Mouse (Mus musculus) lung, embryonic 16.5 days (tissue): Measurements from ENCODE around the gene Cntfr. TPM values are rescaled to one million over a fixed set of nuclear protein-coding genes. Genes with fewer than 3 reads are reported as not detected.
A peak's percentile ranks its signal among the peaks of the same experiment; 100 is the strongest.
"Not testable (repeated sequence)": the region's sequence is repeated elsewhere in the genome, so short reads cannot be mapped to it uniquely, and the experiment has no call there.

ENCODE experiments used
- ATAC-seq: fragments of 200-750 bp; cut with Nextera tagmentation; 2 replicates; pipeline ENCODE4 v1.8.0; 2017; ENCODE audit warnings: low read depth, mild to moderate bottlenecking, moderate library complexity
- H3K27ac ChIP-seq: fragments of 300-500 bp; sonication (generic); 2 replicates; pipeline ENCODE4 v1.5.1; 2014; ENCODE audit warnings: mild to moderate bottlenecking, control low read depth, low read length
- H3K27me3 ChIP-seq: fragments of 300-500 bp; sonication (generic); 2 replicates; pipeline ENCODE4 v1.6.1; 2014; ENCODE audit warnings: low read depth, low read length, mixed read lengths; ENCODE audit not compliant: control insufficient read depth, insufficient read depth
- H3K36me3 ChIP-seq: fragments of 300-500 bp; sonication (generic); 2 replicates; pipeline ENCODE4 v1.6.1; 2014; ENCODE audit warnings: low read length; ENCODE audit not compliant: control insufficient read depth, insufficient read depth
- H3K4me1 ChIP-seq: fragments of 300-500 bp; sonication (generic); replicated peaks from 2 replicates; pipeline ENCODE4 v1.6.1; 2014; ENCODE audit warnings: low read length, mixed read lengths; ENCODE audit not compliant: control insufficient read depth, insufficient read depth
- H3K4me2 ChIP-seq: fragments of 300-500 bp; sonication (generic); 2 replicates; pipeline ENCODE4 v1.6.1; 2014; ENCODE audit warnings: low read depth, low read length, control low read depth
- H3K4me3 ChIP-seq: fragments of 300-500 bp; sonication (generic); 2 replicates; pipeline ENCODE4 v1.5.1; 2014; ENCODE audit warnings: mild to moderate bottlenecking, low read length, control low read depth
- H3K9ac ChIP-seq: fragments of 300-500 bp; sonication (generic); 2 replicates; pipeline ENCODE4 v1.6.1; 2014; ENCODE audit warnings: low read length, control low read depth
- H3K9me3 ChIP-seq: fragments of 300-500 bp; sonication (generic); 2 replicates; pipeline ENCODE4 v1.6.1; 2016; ENCODE audit warnings: low read length; ENCODE audit not compliant: control insufficient read depth
- WGBS: fragments of 180-500 bp; shearing (Covaris S2); extraction: QIAGEN DNeasy Blood & Tissue Kit; methylation state at CpG from one replicate; pipeline ENCODE4 v1.1.7; 2014; 5-methylcytosine and 5-hydroxymethylcytosine counted together
- polyA plus RNA-seq: library from polyadenylated mRNA; unstranded; fragments of >200 nt; fragmentation: Nextera tagmentation; extraction: Ambion mirVana; gene quantifications from 2 replicates; pipeline ENCODE4 v1.2.1, GENCODE M21; 2015

Cntfr gene
- polyA plus RNA-seq, 1 experiment from 2014 or later: 8.4 TPM

GRCm38 (mm10) chr4:41712421-41713196 is 15.7 kb upstream of the Cntfr start:
- 26% methylated on average over 31 of the region's 31 CpGs for WGBS
- 0 out of 2 replicates have a peak, but pooled peaks have one; percentile 2 for ATAC-seq
- no peaks in the 10 kb centered on the region for H3K27me3 ChIP-seq
- peak overlapping the region; percentile 64 for H3K4me3 ChIP-seq
- H3K4me1 ChIP-seq: peaks cover 19% of the 10 kb centered on the region
- peaks cover 9% of the 10 kb centered on the region; the same call in 1 of the 2 replicates for H3K36me3 ChIP-seq
- peak overlapping the region; percentile 84 for H3K9ac ChIP-seq
- peak overlapping the region; percentile 95 for H3K4me2 ChIP-seq
- no peaks in the 10 kb centered on the region for H3K9me3 ChIP-seq
- H3K27ac ChIP-seq: peak overlapping the region; percentile 50

DNA sequence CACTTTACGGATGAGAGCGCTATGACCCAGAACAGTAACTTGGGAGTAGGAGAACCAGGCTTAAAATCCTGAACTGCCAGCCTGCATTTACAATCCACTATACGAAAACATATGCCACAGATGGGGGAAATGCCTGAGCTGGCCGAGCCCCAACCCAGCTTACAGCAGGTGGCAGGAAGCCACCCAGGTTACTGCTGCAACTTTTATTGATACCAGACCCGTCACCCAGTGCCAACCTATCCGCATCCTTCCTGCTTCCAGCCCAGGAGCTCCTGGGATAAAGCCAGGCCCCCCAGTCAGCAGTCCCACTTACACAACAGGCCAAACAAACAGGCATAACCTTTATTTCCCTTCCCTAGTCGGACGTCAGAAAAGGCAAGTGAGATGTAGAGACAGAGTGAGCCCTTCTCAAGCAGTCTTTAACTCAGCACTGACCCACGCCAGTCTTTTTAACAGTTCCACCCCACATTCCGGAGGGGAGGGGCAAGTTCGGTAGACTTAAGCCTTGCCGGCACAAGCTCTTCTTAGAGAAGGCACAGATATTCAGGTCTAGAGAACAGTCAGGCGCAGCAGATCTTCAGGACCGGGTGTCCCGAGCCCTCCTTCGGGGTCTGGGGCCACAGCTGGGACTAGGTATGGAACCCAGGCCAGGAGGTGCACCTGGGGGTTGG is 15.0 kb upstream of the Cntfr start:
- peak overlapping the region; percentile 64 for H3K4me3 ChIP-seq
- peaks cover 21% of the 10 kb centered on the region for H3K4me1 ChIP-seq
- H3K9me3 ChIP-seq: no peaks in the 10 kb centered on the region
- 67% methylated on average over 16 of the region's 16 CpGs for WGBS
- H3K4me2 ChIP-seq: peak overlapping the region; percentile 95
- peaks cover 8% of the 10 kb centered on the region; the same call in 1 of the 2 replicates for H3K36me3 ChIP-seq
- no peak overlapping the region for H3K27ac ChIP-seq
- H3K27me3 ChIP-seq: peaks cover 1% of the 10 kb centered on the region; the same call in 1 of the 2 replicates
- peak overlapping the region; percentile 84 for H3K9ac ChIP-seq
- ATAC-seq: no peak

DNA sequence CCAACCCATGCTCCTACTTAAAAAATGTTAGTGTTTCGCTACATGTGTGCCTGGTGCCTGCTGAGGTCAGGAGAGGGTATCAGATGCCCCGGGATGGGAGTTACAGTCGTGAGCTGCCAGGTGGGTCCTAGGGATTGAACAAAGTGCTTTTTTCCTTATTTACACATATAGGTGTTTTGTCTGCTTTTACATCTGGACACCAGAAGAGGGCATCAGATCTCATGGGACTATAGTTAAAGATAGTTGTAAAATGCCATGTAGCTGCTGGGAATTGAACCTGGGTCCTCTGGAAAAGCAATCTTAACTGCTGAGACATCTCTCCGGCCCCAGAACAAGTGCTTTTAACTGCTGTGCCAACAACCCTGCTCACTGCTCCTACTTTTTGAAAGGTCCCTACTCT is 13.3 kb upstream of the Cntfr start:
- Histone ChIP-seq H3K4me1 (peaks cover 26% of the 10 kb centered on the region), H3K27ac (no peak overlapping the region), H3K9ac (no peak overlapping the region), H3K9me3 (no peaks in the 10 kb centered on the region), H3K4me2 (no peak overlapping the region), H3K36me3 (peaks cover 7% of the 10 kb centered on the region; the same call in 1 of the 2 replicates), H3K27me3 (peaks cover 3% of the 10 kb centered on the region; the same call in 1 of the 2 replicates), H3K4me3 (no peak overlapping the region)
- WGBS: 55% methylated on average over 4 of the region's 4 CpGs
- no peak for ATAC-seq

- no peak overlapping the region for H3K27ac ChIP-seq
- H3K4me1 ChIP-seq: peaks cover 24% of the 10 kb centered on the region
- 0 out of 2 replicates have a peak overlapping the region, but pooled peaks have one; percentile 6 for H3K9ac ChIP-seq
- peaks cover 7% of the 10 kb centered on the region; the same call in 1 of the 2 replicates for H3K36me3 ChIP-seq
- peaks cover 3% of the 10 kb centered on the region; the same call in 1 of the 2 replicates for H3K27me3 ChIP-seq
- ATAC-seq: peak; percentile 29; the same call in 1 of the 2 replicates
- no peaks in the 10 kb centered on the region for H3K9me3 ChIP-seq
- 18% methylated on average over 8 of the region's 8 CpGs for WGBS
- no peak overlapping the region for H3K4me3 ChIP-seq
- H3K4me2 ChIP-seq: peak overlapping the region; percentile 33; the same call in 1 of the 2 replicates
Measured at GRCm38 (mm10) chr4:41708192-41708745, 11.4 kb upstream of the Cntfr start.

- Histone ChIP-seq H3K9ac (no peak overlapping the region), H3K4me2 (0 out of 2 replicates have a peak overlapping the region, but pooled peaks have one; percentile 19), H3K4me3 (no peak overlapping the region), H3K4me1 (peaks cover 18% of the 10 kb centered on the region), H3K27me3 (peaks cover 3% of the 10 kb centered on the region; the same call in 1 of the 2 replicates), H3K9me3 (no peaks in the 10 kb centered on the region), H3K27ac (no peak overlapping the region), H3K36me3 (peaks cover 7% of the 10 kb centered on the region; the same call in 1 of the 2 replicates)
- peak; percentile 60 for ATAC-seq
- WGBS: under 1% methylated on average over 13 of the region's 13 CpGs
Measured at GRCm38 (mm10) chr4:41707011-41707535, 10.2 kb upstream of the Cntfr start.

- Histone ChIP-seq H3K4me1 (peaks cover 10% of the 10 kb centered on the region), H3K27ac (no peak overlapping the region), H3K9ac (no peak overlapping the region), H3K36me3 (peaks cover 3% of the 10 kb centered on the region; the same call in 1 of the 2 replicates), H3K4me3 (no peak overlapping the region), H3K27me3 (peaks cover 3% of the 10 kb centered on the region; the same call in 1 of the 2 replicates), H3K9me3 (no peaks in the 10 kb centered on the region), H3K4me2 (no peak overlapping the region)
- 52% methylated on average over 19 of the region's 19 CpGs for WGBS
- 0 out of 2 replicates have a peak, but pooled peaks have one; percentile 19 for ATAC-seq
Measured at GRCm38 (mm10) chr4:41705922-41706754, 9.2 kb upstream of the Cntfr start.

- no peak for ATAC-seq
- Histone ChIP-seq H3K4me1 (peaks cover 10% of the 10 kb centered on the region), H3K36me3 (no peaks in the 10 kb centered on the region), H3K27me3 (peaks cover 3% of the 10 kb centered on the region; the same call in 1 of the 2 replicates), H3K9ac (no peak overlapping the region), H3K27ac (no peak overlapping the region), H3K4me2 (no peak overlapping the region), H3K4me3 (no peak overlapping the region), H3K9me3 (no peaks in the 10 kb centered on the region)
- 5% methylated on average over 5 of the region's 5 CpGs for WGBS
Measured at GRCm38 (mm10) chr4:41704651-41705050, 7.8 kb upstream of the Cntfr start.

GRCm38 (mm10) chr4:41702226-41702625 is 5.3 kb upstream of the Cntfr start:
- H3K27ac ChIP-seq, H3K9me3 ChIP-seq, H3K27me3 ChIP-seq, H3K4me2 ChIP-seq, H3K4me1 ChIP-seq, ATAC-seq, H3K4me3 ChIP-seq, H3K36me3 ChIP-seq, H3K9ac ChIP-seq: not testable (repeated sequence)
- 61% methylated on average over 2 of the region's 2 CpGs for WGBS
